Mouse (Mus musculus): ENCODE data around the gene Adgrb3.
"Not testable (repeated sequence)": the region's sequence is repeated elsewhere in the genome, so short reads cannot be mapped to it uniquely, and the experiment has no call there.

DNA sequence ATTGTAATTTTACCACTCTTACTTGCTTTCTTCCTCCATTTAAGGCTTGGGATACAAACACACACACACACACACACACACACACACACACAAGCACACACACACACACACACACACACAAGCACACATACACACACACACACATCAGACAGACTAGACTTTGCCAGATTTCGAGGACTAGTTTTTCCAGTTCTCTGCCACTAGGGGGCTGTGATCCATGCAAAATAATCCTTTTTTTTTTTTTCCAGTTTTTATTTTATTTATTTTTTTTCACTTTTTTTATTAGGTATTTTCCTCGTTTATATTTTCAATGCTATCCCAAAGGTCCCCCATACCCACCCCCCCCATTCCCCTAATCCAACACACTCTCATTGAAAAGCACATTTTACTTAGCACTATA is 357.9 kb downstream of the Adgrb3 start:
- not testable (repeated sequence) for TF ChIP-seq EP300, CTCF (IDR thresholded peaks at IDR 0.05; ENCODE audit: low read depth)

All from heart, postnatal 0 days (tissue).